Mouse (Mus musculus): ENCODE results near the gene Fam114a2. TPM values are rescaled to one million over a fixed set of nuclear protein-coding genes. Genes with fewer than 3 reads are reported as not detected.

Gene Fam114a2
- polyA plus RNA-seq, 1 experiment from 2014 or later, result 85.9 TPM

GRCm38 (mm10) chr11:57540681-57541080 lies 22.3 kb upstream of the Fam114a2 start:
- Histone ChIP-seq H3K4me2 (ENCODE audit: low read depth, low read length) (no peak overlapping the region), H3K4me3 (ENCODE audit: low read length) (no peak overlapping the region), H3K9ac (ENCODE audit: low read length) (no peak overlapping the region), H3K27me3 (ENCODE audit: control insufficient read depth, insufficient read depth, low read depth, low read length) (no peaks in the 10 kb centered on the region), H3K27ac (ENCODE audit: low read length) (no peak overlapping the region), H3K4me1 (replicated peaks; ENCODE audit: control insufficient read depth, insufficient read depth, low read length) (no peaks in the 10 kb centered on the region), H3K9me3 (ENCODE audit: control insufficient read depth, low read length) (peaks cover 3% of the 10 kb centered on the region; the same call in 1 of the 2 replicates), H3K36me3 (ENCODE audit: control insufficient read depth, insufficient read depth, low read length) (no peaks in the 10 kb centered on the region)
- 90% methylated on average over 2 of the region's 2 CpGs for WGBS
- no peak for ATAC-seq (ENCODE audit: low read depth)

DNA sequence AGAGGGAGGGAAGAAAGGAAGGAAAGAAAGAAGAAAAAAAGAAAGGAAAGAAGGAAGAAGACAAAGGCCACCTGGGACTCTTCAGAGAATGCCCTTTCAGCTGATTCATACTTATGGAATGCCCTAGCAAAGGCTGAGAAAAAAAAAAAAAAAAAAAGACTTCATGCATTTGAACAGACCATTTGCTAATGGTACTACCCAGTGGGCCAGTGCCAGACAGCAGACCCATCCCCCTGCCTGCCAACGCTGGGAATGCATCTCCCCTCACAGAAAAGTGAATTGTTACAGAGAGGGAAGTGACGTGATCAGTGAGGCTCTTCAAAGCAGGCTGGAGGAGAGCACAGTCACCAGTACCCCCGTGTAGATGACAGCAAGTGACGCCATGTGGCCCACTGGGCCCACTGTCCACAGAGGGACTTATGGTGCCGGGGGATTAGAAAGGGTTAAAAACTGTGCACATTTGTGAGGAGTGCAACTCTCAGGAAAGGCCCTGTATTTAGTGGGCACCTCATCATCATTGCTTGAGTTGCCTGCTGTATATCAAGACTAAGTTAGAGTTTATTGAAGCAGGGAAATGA lies 21.5 kb upstream of the Fam114a2 start:
- 71% methylated on average over 5 of the region's 5 CpGs for WGBS
- peaks cover 3% of the 10 kb centered on the region; the same call in 1 of the 2 replicates for H3K9me3 ChIP-seq (ENCODE audit: control insufficient read depth, low read length)
- no peak for ATAC-seq (ENCODE audit: low read depth)
- H3K4me2 ChIP-seq (ENCODE audit: low read depth, low read length), result no peak overlapping the region
- no peaks in the 10 kb centered on the region for H3K36me3 ChIP-seq (ENCODE audit: control insufficient read depth, insufficient read depth, low read length)
- H3K4me3 ChIP-seq (ENCODE audit: low read length), result no peak overlapping the region
- H3K4me1 ChIP-seq (replicated peaks; ENCODE audit: control insufficient read depth, insufficient read depth, low read length), result no peaks in the 10 kb centered on the region
- H3K27ac ChIP-seq (ENCODE audit: low read length), result no peak overlapping the region
- no peak overlapping the region for H3K9ac ChIP-seq (ENCODE audit: low read length)
- H3K27me3 ChIP-seq (ENCODE audit: control insufficient read depth, insufficient read depth, low read depth, low read length), result no peaks in the 10 kb centered on the region

- Histone ChIP-seq H3K9ac (ENCODE audit: low read length) (no peak overlapping the region), H3K4me3 (ENCODE audit: low read length) (no peak overlapping the region), H3K4me2 (ENCODE audit: low read depth, low read length) (no peak overlapping the region), H3K9me3 (ENCODE audit: control insufficient read depth, low read length) (peaks cover 3% of the 10 kb centered on the region; the same call in 1 of the 2 replicates), H3K27ac (ENCODE audit: low read length) (no peak overlapping the region), H3K36me3 (ENCODE audit: control insufficient read depth, insufficient read depth, low read length) (peaks cover 2% of the 10 kb centered on the region), H3K27me3 (ENCODE audit: control insufficient read depth, insufficient read depth, low read depth, low read length) (no peaks in the 10 kb centered on the region), H3K4me1 (replicated peaks; ENCODE audit: control insufficient read depth, insufficient read depth, low read length) (no peaks in the 10 kb centered on the region)
- no peak for ATAC-seq (ENCODE audit: low read depth)
- WGBS, result 74% methylated on average over 5 of the region's 5 CpGs
These were observed 17.5 kb upstream of the Fam114a2 start for GRCm38 (mm10) chr11:57535912-57536311.

- ATAC-seq (ENCODE audit: low read depth), result no peak
These were observed 13.9 kb upstream of the Fam114a2 start for GRCm38 (mm10) chr11:57532306-57532705.

DNA sequence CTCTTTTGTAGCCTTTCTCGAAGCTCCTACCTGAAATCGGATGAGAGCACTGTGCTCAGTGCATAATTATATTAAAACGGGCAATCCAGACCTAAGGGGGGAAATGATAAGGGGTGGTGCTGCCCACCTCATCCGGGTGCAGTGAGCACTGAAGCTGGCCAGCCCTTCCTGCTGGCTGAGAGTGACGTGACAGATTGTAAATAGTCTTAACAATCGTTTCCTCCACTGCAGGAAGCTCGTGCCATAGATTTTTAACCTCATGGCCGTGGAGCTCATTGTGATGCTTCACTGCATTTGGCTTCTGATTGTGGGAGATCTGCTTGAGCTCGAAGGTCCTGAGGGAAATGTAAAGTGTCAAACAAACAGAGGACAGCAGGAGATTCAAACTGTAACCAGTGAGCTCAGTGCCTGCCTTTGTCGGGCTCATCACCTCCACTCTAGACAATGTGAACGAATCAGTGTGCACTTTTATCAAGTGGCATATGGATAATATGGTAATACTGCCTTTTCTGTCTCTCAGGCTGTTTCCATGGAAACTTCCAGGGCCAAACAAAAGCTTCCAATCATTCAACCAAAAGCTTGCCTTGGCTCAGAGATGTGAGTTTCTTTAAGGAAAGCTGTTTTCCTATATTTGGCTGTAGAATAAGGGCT lies 13.0 kb upstream of the Fam114a2 start:
- Histone ChIP-seq H3K4me2 (ENCODE audit: low read depth, low read length) (no peak overlapping the region), H3K36me3 (ENCODE audit: control insufficient read depth, insufficient read depth, low read length) (peaks cover 16% of the 10 kb centered on the region), H3K4me3 (ENCODE audit: low read length) (no peak overlapping the region), H3K9ac (ENCODE audit: low read length) (no peak overlapping the region), H3K27ac (ENCODE audit: low read length) (peak overlapping the region; percentile 57), H3K4me1 (replicated peaks; ENCODE audit: control insufficient read depth, insufficient read depth, low read length) (no peaks in the 10 kb centered on the region), H3K9me3 (ENCODE audit: control insufficient read depth, low read length) (no peaks in the 10 kb centered on the region), H3K27me3 (ENCODE audit: control insufficient read depth, insufficient read depth, low read depth, low read length) (no peaks in the 10 kb centered on the region)
- peak; percentile 70 for ATAC-seq (ENCODE audit: low read depth)
- 51% methylated on average over 11 of the region's 11 CpGs for WGBS

More at GRCm38 (mm10) chr11:57532306-57532705, 13.9 kb upstream of the Fam114a2 start:
- Histone ChIP-seq H3K9ac (ENCODE audit: low read length) (no peak overlapping the region), H3K27me3 (ENCODE audit: control insufficient read depth, insufficient read depth, low read depth, low read length) (no peaks in the 10 kb centered on the region), H3K4me1 (replicated peaks; ENCODE audit: control insufficient read depth, insufficient read depth, low read length) (no peaks in the 10 kb centered on the region), H3K4me2 (ENCODE audit: low read depth, low read length) (no peak overlapping the region), H3K36me3 (ENCODE audit: control insufficient read depth, insufficient read depth, low read length) (peaks cover 16% of the 10 kb centered on the region), H3K9me3 (ENCODE audit: control insufficient read depth, low read length) (no peaks in the 10 kb centered on the region), H3K4me3 (ENCODE audit: low read length) (no peak overlapping the region), H3K27ac (ENCODE audit: low read length) (no peak overlapping the region; the same call in 1 of the 2 replicates)
- 85% methylated on average over 4 of the region's 4 CpGs for WGBS

- WGBS, result 80% methylated on average over 3 of the region's 3 CpGs
- H3K36me3 ChIP-seq (ENCODE audit: control insufficient read depth, insufficient read depth, low read length), result peaks cover 16% of the 10 kb centered on the region
- no peaks in the 10 kb centered on the region for H3K4me1 ChIP-seq (replicated peaks; ENCODE audit: control insufficient read depth, insufficient read depth, low read length)
- no peak overlapping the region for H3K4me2 ChIP-seq (ENCODE audit: low read depth, low read length)
- no peak for ATAC-seq (ENCODE audit: low read depth)
- no peaks in the 10 kb centered on the region for H3K9me3 ChIP-seq (ENCODE audit: control insufficient read depth, low read length)
- no peak overlapping the region for H3K27ac ChIP-seq (ENCODE audit: low read length)
- no peaks in the 10 kb centered on the region for H3K27me3 ChIP-seq (ENCODE audit: control insufficient read depth, insufficient read depth, low read depth, low read length)
- H3K9ac ChIP-seq (ENCODE audit: low read length), result no peak overlapping the region
- no peak overlapping the region for H3K4me3 ChIP-seq (ENCODE audit: low read length)
These were observed 10.7 kb upstream of the Fam114a2 start for GRCm38 (mm10) chr11:57529111-57529510.

- Histone ChIP-seq H3K27me3 (ENCODE audit: control insufficient read depth, insufficient read depth, low read depth, low read length) (no peaks in the 10 kb centered on the region), H3K4me2 (ENCODE audit: low read depth, low read length) (no peak overlapping the region), H3K27ac (ENCODE audit: low read length) (no peak overlapping the region), H3K36me3 (ENCODE audit: control insufficient read depth, insufficient read depth, low read length) (peaks cover 13% of the 10 kb centered on the region), H3K9ac (ENCODE audit: low read length) (no peak overlapping the region), H3K4me1 (replicated peaks; ENCODE audit: control insufficient read depth, insufficient read depth, low read length) (no peaks in the 10 kb centered on the region), H3K9me3 (ENCODE audit: control insufficient read depth, low read length) (no peaks in the 10 kb centered on the region), H3K4me3 (ENCODE audit: low read length) (no peak overlapping the region)
- no peak for ATAC-seq (ENCODE audit: low read depth)
- 78% methylated on average over 4 of the region's 4 CpGs for WGBS
These were observed 9.1 kb upstream of the Fam114a2 start for GRCm38 (mm10) chr11:57527506-57527905.

GRCm38 (mm10) chr11:57525900-57526299 lies 7.5 kb upstream of the Fam114a2 start:
- Histone ChIP-seq H3K36me3 (ENCODE audit: control insufficient read depth, insufficient read depth, low read length) (peaks cover 13% of the 10 kb centered on the region; the same call in 1 of the 2 replicates), H3K27ac (ENCODE audit: low read length) (no peak overlapping the region), H3K9me3 (ENCODE audit: control insufficient read depth, low read length) (no peaks in the 10 kb centered on the region), H3K9ac (ENCODE audit: low read length) (no peak overlapping the region), H3K4me3 (ENCODE audit: low read length) (no peak overlapping the region), H3K4me2 (ENCODE audit: low read depth, low read length) (no peak overlapping the region), H3K4me1 (replicated peaks; ENCODE audit: control insufficient read depth, insufficient read depth, low read length) (no peaks in the 10 kb centered on the region), H3K27me3 (ENCODE audit: control insufficient read depth, insufficient read depth, low read depth, low read length) (no peaks in the 10 kb centered on the region)
- ATAC-seq (ENCODE audit: low read depth), result no peak
- 86% methylated on average over 3 of the region's 3 CpGs for WGBS

DNA sequence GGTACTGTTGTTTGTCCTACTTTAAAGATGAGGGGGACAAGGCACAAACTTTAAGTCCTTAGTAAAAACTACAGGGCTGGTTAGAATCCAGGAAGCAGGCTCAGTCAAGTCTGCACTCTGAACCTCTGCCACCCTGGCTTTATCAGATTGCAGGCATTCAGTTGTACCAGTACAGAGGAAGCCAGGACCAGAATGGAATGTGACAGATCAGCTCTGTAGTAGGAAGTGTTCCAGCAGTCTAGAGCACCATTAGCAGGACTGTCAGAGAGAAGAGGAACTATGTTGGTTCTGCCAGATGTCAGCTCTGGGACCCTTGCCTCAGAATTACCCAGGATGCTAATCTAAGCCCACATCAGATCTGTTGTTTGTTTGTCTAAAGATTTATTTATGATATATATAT lies 6.2 kb upstream of the Fam114a2 start:
- H3K4me1 ChIP-seq (replicated peaks; ENCODE audit: control insufficient read depth, insufficient read depth, low read length), result no peaks in the 10 kb centered on the region
- H3K4me3 ChIP-seq (ENCODE audit: low read length), result no peak overlapping the region
- H3K36me3 ChIP-seq (ENCODE audit: control insufficient read depth, insufficient read depth, low read length), result 0 out of 2 replicates have a peak, but pooled peaks cover 5% of the 10 kb centered on the region
- H3K9ac ChIP-seq (ENCODE audit: low read length), result no peak overlapping the region
- no peaks in the 10 kb centered on the region for H3K9me3 ChIP-seq (ENCODE audit: control insufficient read depth, low read length)
- H3K27me3 ChIP-seq (ENCODE audit: control insufficient read depth, insufficient read depth, low read depth, low read length), result no peaks in the 10 kb centered on the region
- ATAC-seq (ENCODE audit: low read depth), result no peak
- H3K27ac ChIP-seq (ENCODE audit: low read length), result no peak overlapping the region
- no peak overlapping the region for H3K4me2 ChIP-seq (ENCODE audit: low read depth, low read length)
